Mouse (Mus musculus) thymus, adult 2 months (tissue): ENCODE data around the gene Sez6l. TPM values are rescaled to one million over a fixed set of nuclear protein-coding genes. Genes with fewer than 3 reads are reported as not detected.

ENCODE experiments used
- DNase-seq: peaks from one replicate; pipeline ENCODE4 v3.0.0; 2021
- H3K27ac ChIP-seq: fragments of 200-500 bp; 2 replicates; pipeline ENCODE4 v1.5.1; 2012; ENCODE audit warnings: low read length, control low read depth; ENCODE audit not compliant: control insufficient read depth, insufficient read depth
- H3K27me3 ChIP-seq: fragments of 200-500 bp; 2 replicates; pipeline ENCODE4 v1.6.1; 2012; ENCODE audit warnings: mild to moderate bottlenecking, low read length, moderate library complexity, mixed read lengths; ENCODE audit not compliant: control insufficient read depth, insufficient read depth
- H3K36me3 ChIP-seq: fragments of 200-500 bp; 2 replicates; pipeline ENCODE4 v1.6.1; 2012; ENCODE audit warnings: mild to moderate bottlenecking, low read length, moderate library complexity; ENCODE audit not compliant: control insufficient read depth, insufficient read depth
- H3K4me1 ChIP-seq: fragments of 200-500 bp; replicated peaks from 2 replicates; pipeline ENCODE4 v1.6.1; 2012; ENCODE audit warnings: low read length; ENCODE audit not compliant: control insufficient read depth, insufficient read depth
- H3K4me3 ChIP-seq: fragments of 200-500 bp; 2 replicates; pipeline ENCODE4 v1.5.1; 2012; ENCODE audit warnings: mild to moderate bottlenecking, low read length, control low read depth, moderate library complexity; ENCODE audit not compliant: control insufficient read depth, insufficient read depth
- CTCF ChIP-seq: fragments of 200-500 bp; IDR thresholded peaks from 2 replicates; pipeline ENCODE4 v1.5.1; 2012; ENCODE audit warnings: mild to moderate bottlenecking, control low read depth, low read length, moderate library complexity, borderline replicate concordance; ENCODE audit not compliant: control insufficient read depth, poor library complexity, insufficient read depth; ENCODE audit errors: extremely low read depth
- POLR2A ChIP-seq: fragments of 200-500 bp; IDR thresholded peaks from 2 replicates; pipeline ENCODE4 v1.6.1; 2012; ENCODE audit warnings: mild to moderate bottlenecking, low read length, control low read depth, moderate library complexity; ENCODE audit not compliant: control insufficient read depth, poor library complexity, insufficient read depth; ENCODE audit errors: extremely low read depth
- whole genome bisulfite sequencing: fragments of 180-500 bp; shearing (Covaris S2); methylation state at CpG from one replicate; pipeline ENCODE4 v1.1.7; 2018; 5-methylcytosine and 5-hydroxymethylcytosine counted together
- polyA plus RNA-seq: library from polyadenylated mRNA; depleted of rRNA; stranded (reverse); fragments of >200 nt; gene quantifications from 2 replicates; pipeline ENCODE4 v1.2.3, GENCODE M21; 2012

Sez6l gene
- polyA plus RNA-seq, 1 experiment: 1.8 TPM

DNA sequence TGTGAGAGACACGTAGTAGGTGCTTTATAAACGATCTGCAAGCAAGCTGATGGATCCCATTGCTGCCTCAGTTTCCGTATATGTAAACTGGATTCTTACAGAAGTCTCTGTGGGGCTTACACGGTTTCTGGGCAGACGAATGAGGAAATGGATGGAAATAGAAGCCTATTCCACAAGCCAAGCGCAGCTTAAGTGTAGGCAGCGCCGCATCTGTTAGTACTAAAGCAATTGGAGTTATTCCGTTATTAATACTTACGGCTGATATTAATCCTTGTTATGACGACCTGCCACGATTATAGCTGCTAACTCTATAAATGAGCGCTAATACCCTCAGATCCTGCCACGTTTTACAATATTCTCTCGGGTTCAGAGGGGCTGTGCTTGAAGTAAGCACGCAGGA lies 16.8 kb downstream of the Sez6l start:
- H3K4me1 ChIP-seq: no peaks in the 10 kb centered on the region
- H3K4me3 ChIP-seq: no peak overlapping the region
- TF ChIP-seq CTCF (no peak), POLR2A (no peak)
- H3K27me3 ChIP-seq: no peaks in the 10 kb centered on the region
- DNase-seq: no peak
- WGBS: 85% methylated on average over 16 of the region's 16 CpGs
- H3K27ac ChIP-seq: no peak overlapping the region
- H3K36me3 ChIP-seq: no peaks in the 10 kb centered on the region

DNA sequence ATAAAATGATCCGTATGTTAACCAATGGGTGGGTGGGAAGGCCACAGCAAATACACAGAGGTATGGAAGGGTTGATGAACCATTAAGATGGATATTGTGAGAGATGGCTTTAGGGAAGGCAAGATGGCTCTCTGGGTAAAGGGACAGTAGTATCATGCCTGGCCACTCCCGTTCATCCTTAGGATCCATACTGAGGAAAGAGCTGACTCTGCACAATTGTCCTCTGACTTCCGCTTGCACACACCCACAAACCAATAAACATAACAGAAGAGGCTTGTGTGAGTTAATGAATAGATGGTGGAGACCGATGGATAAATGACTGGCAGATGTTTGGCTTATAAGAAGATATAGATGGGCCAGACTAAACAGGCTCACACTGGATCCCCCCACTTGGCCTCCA lies 19.6 kb downstream of the Sez6l start:
- H3K36me3 ChIP-seq: no peaks in the 10 kb centered on the region
- no peaks in the 10 kb centered on the region for H3K4me1 ChIP-seq
- H3K27me3 ChIP-seq: no peaks in the 10 kb centered on the region
- TF ChIP-seq CTCF (no peak), POLR2A (no peak)
- H3K27ac ChIP-seq: no peak overlapping the region
- no peak overlapping the region for H3K4me3 ChIP-seq
- no peak for DNase-seq
- WGBS: 88% methylated on average over 4 of the region's 4 CpGs

DNA sequence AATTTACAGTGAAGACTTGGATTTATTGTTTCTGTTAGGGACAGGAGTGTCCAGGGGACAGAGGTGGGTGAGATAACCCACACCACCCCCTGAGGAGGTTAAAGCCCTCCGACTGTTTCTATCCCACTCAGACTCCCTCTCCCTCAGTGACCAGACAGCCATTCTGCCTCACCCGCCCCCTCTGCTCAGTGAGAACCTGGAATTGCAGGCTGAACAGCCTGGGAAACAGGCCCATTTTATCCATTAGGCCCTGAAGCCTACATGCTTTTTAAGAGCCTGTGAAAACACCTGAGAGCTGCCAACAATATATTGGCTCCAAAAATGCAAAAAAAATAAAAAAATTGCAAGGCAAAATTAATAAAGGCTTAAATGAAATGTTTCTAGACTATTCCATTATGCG lies 20.3 kb downstream of the Sez6l start:
- no peak for TF ChIP-seq POLR2A
- TF ChIP-seq CTCF: no peak
- Histone ChIP-seq H3K27me3 (no peaks in the 10 kb centered on the region), H3K36me3 (no peaks in the 10 kb centered on the region), H3K4me3 (no peak overlapping the region), H3K4me1 (no peaks in the 10 kb centered on the region), H3K27ac (no peak overlapping the region)
- no peak for DNase-seq
- WGBS: 88% methylated on average over 3 of the region's 3 CpGs

DNA sequence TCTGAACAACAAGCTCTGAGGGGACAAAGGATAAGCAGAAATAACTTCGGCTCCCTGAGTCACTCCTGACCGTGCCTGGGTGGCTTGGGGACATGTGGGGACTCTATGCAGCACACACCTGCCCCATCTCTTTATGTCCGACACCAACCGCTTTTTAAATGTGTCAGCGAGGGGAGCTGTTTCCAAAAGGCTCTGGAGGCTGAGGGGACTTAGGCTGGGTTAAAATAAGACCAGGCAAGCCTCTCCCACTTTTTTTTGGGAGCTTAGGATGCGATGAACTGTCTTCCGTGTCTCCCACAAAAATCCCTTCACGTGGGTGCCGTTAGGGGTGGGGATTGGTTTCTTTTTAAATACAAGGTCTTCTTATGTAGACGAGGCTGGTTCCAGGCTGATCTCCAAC lies 22.5 kb downstream of the Sez6l start:
- Histone ChIP-seq H3K27ac (no peak overlapping the region), H3K36me3 (no peaks in the 10 kb centered on the region), H3K4me1 (no peaks in the 10 kb centered on the region), H3K27me3 (no peaks in the 10 kb centered on the region), H3K4me3 (no peak overlapping the region)
- TF ChIP-seq POLR2A (no peak), CTCF (no peak)
- 74% methylated on average over 10 of the region's 10 CpGs for WGBS
- DNase-seq: no peak

DNA sequence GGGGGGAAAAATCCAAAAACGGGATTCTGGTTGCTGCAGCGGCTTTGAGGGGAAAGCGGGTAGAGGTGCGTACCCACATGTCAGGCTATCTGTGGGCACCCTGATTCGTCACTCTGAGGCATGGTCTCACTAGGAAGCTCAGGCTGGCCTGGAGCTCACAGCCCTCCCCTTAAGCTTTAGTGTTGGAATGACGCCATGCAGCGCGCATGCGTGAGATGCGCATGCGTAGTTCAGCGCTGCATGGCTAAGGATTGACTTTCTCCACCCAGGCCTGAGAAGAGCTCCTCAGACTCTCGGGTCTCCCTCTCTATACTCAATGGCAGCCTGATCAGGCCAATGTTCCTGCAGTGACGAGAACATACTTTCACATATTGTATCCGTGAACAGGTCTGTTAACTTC lies 24.2 kb downstream of the Sez6l start:
- 88% methylated on average over 15 of the region's 15 CpGs for WGBS
- Histone ChIP-seq H3K27ac (no peak overlapping the region), H3K27me3 (no peaks in the 10 kb centered on the region), H3K4me3 (no peak overlapping the region), H3K4me1 (no peaks in the 10 kb centered on the region), H3K36me3 (no peaks in the 10 kb centered on the region)
- no peak for DNase-seq
- TF ChIP-seq POLR2A (no peak), CTCF (no peak)

DNA sequence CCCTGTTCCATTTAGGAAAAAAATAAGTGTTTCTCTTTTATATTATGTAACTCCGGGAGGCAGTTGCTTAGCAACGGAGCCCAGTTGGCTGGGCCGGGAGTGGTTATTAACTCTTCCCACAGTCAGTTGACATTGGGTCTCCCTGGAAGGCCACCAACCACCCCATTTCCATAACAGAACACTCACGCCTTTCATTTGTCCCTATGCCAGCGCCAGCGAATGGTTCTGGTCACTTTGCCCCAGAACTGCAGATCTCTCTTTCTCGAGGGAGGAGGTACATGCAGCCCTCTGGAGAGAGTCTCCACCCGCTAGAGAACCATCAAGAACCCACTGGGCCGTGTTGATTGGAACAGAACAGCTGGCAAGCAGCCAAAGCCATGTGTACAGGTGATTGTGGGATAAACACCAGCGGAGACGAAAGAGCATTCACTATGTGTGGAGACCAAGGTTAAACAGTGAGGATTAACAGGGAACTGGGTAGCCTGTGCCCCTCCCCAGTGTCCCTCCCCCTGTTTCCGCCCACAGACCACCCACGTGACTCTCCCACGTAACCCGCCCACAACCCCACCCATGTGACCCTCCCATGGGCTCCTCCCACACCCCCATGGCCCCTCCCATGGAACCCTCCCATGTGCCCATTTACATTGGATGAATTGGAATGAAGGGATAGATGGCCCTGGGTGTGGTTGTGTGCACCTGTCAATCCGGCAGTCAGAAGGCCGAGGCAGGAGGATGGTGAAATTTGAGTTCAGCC lies 24.8 kb downstream of the Sez6l start:
- no peak overlapping the region for H3K27ac ChIP-seq
- H3K27me3 ChIP-seq: no peaks in the 10 kb centered on the region
- no peaks in the 10 kb centered on the region for H3K4me1 ChIP-seq
- no peak overlapping the region for H3K4me3 ChIP-seq
- no peak for DNase-seq
- no peaks in the 10 kb centered on the region for H3K36me3 ChIP-seq
- WGBS: 68% methylated on average over 17 of the region's 17 CpGs
- TF ChIP-seq POLR2A (no peak), CTCF (no peak)
